Mouse (Mus musculus): Measurements from ENCODE around the gene Tcap. TPM values are rescaled to one million over a fixed set of nuclear protein-coding genes. Genes with fewer than 3 reads are reported as not detected.

Gene Tcap
- total RNA-seq, 2 experiments from 2014 or later, result 673 to 1,120 TPM

GRCm38 (mm10) chr11:98352272-98352990, 31.2 kb upstream of the Tcap start:
- intact Hi-C loops (cut with DNase I; ENCODE audit: low total_unique reads), result no loop called here
- DNase-seq, result no peak

- no peak for DNase-seq
- intact Hi-C loops (cut with DNase I; ENCODE audit: low total_unique reads), result no loop called here
Measured at GRCm38 (mm10) chr11:98353651-98354211, 29.9 kb upstream of the Tcap start.

GRCm38 (mm10) chr11:98354445-98354844, 29.2 kb upstream of the Tcap start:
- no peak for DNase-seq

DNA sequence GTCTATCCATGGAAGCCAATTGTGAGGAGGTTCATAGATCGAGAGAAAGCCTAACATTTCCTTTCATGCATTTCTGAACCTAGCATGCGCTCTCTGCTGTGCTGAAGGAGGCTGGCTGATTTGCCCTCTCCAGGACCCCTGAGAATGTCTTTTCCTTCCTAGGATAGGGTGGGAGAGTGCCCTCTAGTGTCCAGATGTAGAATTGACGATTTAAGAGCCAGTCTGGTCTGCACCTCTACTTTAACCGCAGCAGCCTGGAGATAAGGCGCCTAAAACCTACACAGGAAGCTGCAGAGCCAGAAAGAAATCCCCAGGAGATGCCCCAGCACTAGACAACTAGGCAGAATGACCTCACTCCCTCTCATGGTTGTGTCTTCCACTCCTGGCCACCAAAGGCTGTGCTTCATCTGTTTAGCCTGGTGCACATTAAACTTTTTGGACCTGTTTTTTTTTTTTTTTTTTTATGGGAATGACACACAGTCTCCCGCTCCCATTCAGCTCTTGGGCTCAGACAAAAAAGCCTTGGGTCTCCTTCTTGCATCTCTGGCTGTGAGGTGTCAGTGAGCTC, 27.8 kb upstream of the Tcap start:
- no peak for DNase-seq
- intact Hi-C loops (cut with DNase I; ENCODE audit: low total_unique reads), result no loop called here

More at GRCm38 (mm10) chr11:98354445-98354844, 29.2 kb upstream of the Tcap start:
- intact Hi-C loops (cut with DNase I; ENCODE audit: low total_unique reads), result no loop called here

- DNase-seq, result no peak
- intact Hi-C loops (cut with DNase I; ENCODE audit: low total_unique reads), result no loop called here
Measured at GRCm38 (mm10) chr11:98356625-98357394, 26.8 kb upstream of the Tcap start.

DNA sequence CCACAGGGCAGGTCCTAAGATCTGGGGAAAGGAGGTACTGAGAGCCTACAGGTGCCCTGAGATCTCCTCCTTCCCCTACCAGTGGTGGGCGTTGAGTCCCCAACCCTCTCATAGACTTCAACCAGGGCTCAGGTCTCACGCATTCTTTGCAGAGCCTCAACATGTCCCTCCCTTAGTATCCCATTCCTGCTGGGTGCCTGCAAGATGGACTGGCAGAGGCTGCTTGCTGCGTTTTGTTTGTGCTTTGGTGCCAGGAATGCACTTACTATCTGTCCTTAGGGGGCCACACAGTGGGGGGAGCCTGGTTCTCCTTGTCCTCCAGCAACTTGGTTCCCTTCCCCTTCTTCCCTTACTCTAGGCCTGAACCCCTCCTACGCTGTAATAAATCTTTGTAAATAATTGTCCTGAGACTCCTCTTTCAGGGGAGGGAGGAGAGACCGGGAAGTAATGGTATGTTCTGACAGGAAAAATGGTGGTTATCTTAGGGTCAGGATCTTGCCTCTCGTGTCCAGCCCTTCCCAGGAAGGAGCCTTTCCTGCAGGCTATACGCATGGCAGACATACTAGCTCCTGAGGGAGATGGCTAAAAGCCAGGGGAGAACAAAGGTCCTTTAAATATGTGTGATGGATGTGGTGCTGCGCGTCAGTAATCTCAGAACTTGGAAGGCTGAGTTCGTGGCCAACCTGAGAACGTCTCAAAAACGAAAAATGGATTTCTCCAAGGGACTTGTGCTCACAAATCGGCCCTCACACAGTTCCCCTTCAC, 26.0 kb upstream of the Tcap start:
- intact Hi-C loops (cut with DNase I; ENCODE audit: low total_unique reads), result no loop called here
- no peak for DNase-seq

DNA sequence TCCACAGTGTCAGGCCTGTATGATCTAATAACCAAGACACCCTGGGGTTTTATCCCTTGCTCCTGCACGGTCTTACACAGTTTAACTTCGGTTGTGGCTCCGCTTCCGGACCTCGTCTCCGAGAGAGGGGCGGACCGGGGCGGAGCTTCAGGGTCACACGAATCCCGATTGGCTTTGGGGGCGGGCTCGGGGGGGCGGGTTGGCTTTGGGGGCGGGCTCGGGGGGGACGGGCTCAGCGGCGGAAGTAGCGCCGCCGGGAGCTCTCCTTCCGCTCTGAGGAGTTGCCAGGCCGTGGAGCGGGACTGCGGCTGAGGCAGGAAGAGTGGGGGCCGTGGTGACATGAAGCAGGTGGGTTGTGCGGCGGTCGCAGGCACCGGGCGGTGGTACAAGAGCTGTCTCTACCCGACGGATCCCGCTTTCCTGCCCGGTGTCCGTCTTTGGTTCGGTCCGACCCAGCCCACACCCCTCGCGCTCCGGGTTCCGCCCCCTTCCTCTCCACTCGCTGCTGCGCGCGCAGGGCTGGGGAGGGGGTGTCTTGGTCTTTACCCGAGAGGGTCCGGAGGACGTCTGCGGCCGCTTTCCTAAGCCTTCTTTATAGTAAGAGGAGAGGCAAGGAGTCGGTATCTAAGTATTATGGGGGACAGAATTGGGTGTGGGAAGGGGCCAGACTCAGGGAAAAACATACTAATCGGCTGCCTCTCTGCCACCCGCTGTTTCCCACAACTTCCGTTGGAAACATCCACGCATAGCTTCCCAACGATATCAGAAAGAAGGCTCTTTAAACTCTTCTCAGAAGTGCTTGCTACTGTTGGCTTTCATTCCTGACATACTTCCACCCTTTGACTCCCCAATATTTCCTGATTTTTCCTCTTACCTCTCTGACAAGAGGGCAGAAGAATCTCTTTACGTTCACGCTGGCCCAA, 25.2 kb upstream of the Tcap start, which contains the start of gene Stard3:
Stard3 (plus strand) TSS at position 208 of the 923 bp plus-strand sequence.
- DNase-seq, result peak; percentile 94
- intact Hi-C loops (cut with DNase I; ENCODE audit: low total_unique reads), result no loop called here

GRCm38 (mm10) chr11:98360866-98361521, 22.6 kb upstream of the Tcap start:
- DNase-seq, result no peak
- intact Hi-C loops (cut with DNase I; ENCODE audit: low total_unique reads), result no loop called here

GRCm38 (mm10) chr11:98363817-98364216, 19.8 kb upstream of the Tcap start:
- intact Hi-C loops (cut with DNase I; ENCODE audit: low total_unique reads), result no loop called here
- DNase-seq, result no peak

- no peak for DNase-seq
- intact Hi-C loops (cut with DNase I; ENCODE audit: low total_unique reads), result no loop called here
Measured at GRCm38 (mm10) chr11:98364410-98364809, 19.2 kb upstream of the Tcap start.

- intact Hi-C loops (cut with DNase I; ENCODE audit: low total_unique reads), result no loop called here
- no peak for DNase-seq
Measured at GRCm38 (mm10) chr11:98366290-98366689, 17.3 kb upstream of the Tcap start.

GRCm38 (mm10) chr11:98367171-98367862, 16.3 kb upstream of the Tcap start:
- DNase-seq, result no peak
- intact Hi-C loops (cut with DNase I; ENCODE audit: low total_unique reads), result no loop called here

GRCm38 (mm10) chr11:98367863-98368186, 15.8 kb upstream of the Tcap start:
- DNase-seq, result no peak
- intact Hi-C loops (cut with DNase I; ENCODE audit: low total_unique reads), result no loop called here

DNA sequence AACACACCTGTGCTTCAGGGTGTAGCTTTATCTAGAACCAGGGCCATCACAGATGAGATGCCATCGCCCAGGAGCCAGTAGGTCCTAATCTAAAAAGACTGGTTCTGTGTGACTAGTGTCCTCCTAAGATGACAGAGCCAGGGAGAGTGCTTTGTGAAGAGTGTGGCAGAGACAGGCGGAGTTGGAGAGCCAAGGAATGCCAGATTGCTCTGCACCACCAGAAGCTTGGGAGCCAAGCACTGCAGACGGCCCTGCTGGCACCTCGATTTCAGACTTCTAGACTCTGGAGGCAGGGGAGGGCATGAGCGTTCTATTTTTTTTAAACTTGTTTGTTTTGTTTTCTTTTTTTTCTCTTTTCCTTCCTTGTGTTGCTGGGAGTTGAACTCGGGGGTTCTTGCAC, 14.3 kb upstream of the Tcap start:
- intact Hi-C loops (cut with DNase I; ENCODE audit: low total_unique reads), result no loop called here

DNA sequence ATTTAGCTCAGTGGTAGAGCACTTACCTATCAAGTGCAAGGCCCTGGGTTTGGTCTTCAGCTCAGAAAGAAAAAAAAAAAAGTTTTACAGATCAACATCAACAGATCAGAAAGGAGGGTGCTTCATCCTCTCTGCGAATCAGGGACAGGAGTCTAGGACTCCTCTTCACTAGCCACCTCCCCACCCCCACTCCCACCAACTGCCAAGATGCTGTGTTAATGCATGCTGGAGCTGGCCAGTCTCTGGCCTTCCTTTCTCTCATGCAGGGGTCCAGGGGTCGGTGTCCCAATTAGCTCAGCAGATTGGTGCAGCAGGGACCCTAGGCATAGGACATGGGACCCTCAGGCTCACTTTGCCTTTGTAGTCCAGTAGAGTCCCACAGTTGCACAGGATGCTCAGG, 13.0 kb upstream of the Tcap start:
- no peak for DNase-seq
- intact Hi-C loops (cut with DNase I; ENCODE audit: low total_unique reads), result no loop called here

More for the DNA sequence above, 14.3 kb upstream of the Tcap start:
- no peak for DNase-seq

DNA sequence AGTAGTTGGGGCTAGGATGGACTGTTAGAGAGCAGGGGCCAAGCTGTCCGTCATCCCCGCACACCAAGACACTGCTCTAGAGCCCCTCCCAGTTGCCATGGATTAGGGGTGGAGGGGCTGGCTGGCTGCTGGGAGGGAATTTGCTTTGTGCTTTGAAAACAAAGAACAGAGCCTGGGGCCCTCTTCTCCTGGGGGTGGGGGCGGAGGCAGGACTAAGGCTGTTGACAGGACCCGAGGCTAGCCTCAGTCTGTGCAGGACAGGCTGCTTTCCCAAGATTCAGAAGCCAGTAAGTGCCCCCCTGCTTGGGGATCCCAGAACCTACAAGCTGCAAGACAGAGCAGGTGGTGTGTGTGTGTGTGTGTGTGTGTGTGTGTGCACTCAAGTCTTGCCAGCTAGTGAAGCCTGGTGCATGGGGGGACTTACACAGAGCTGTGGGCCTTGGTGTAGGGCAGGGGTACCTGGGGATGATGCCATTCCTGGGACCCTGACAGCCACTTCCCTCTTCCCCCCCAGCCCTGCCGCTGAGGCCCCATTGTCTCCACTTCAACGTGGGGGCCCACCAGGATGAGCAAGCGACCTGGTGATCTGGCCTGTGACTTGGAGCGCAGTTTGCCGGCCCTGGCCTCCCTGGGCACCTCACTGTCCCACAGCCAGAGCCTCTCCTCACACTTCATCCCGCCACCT, 11.9 kb upstream of the Tcap start:
- DNase-seq, result no peak
- intact Hi-C loops (cut with DNase I; ENCODE audit: low total_unique reads), result no loop called here

- DNase-seq, result peak; percentile 60
- intact Hi-C loops (cut with DNase I; ENCODE audit: low total_unique reads), result no loop called here
Measured at GRCm38 (mm10) chr11:98372406-98372805, 11.2 kb upstream of the Tcap start.

Data from gastrocnemius, postnatal 14 days (tissue).